Mouse (Mus musculus): Measurements from ENCODE around the gene Fbxw8. TPM values are rescaled to one million over a fixed set of nuclear protein-coding genes. Genes with fewer than 3 reads are reported as not detected.
A peak's percentile ranks its signal among the peaks of the same experiment; 100 is the strongest.

Gene Fbxw8
- polyA plus RNA-seq, 1 experiment from 2014 or later, result 18.1 TPM

GRCm38 (mm10) chr5:118058858-118059257, 96.4 kb downstream of the Fbxw8 start:
- no peaks in the 10 kb centered on the region for H3K36me3 ChIP-seq
- H3K27ac ChIP-seq, result peak overlapping the region; percentile 87
- no peak overlapping the region for H3K4me2 ChIP-seq
- no peaks in the 10 kb centered on the region for H3K27me3 ChIP-seq
- peaks cover 35% of the 10 kb centered on the region for H3K4me1 ChIP-seq (replicated peaks)
- no peaks in the 10 kb centered on the region for H3K9me3 ChIP-seq (replicated peaks)
- no peak for ATAC-seq (replicated peaks; ENCODE audit: insufficient number of reproducible peaks, insufficient read depth, low FRiP score, low read depth)
- WGBS, result 68% methylated on average over 10 of the region's 10 CpGs
- H3K9ac ChIP-seq, result no peak overlapping the region
- H3K4me3 ChIP-seq, result no peak overlapping the region

- Histone ChIP-seq H3K9ac (no peak overlapping the region), H3K36me3 (no peaks in the 10 kb centered on the region), H3K9me3 (replicated peaks) (no peaks in the 10 kb centered on the region), H3K27me3 (no peaks in the 10 kb centered on the region), H3K4me1 (replicated peaks) (peaks cover 35% of the 10 kb centered on the region), H3K4me3 (no peak overlapping the region), H3K4me2 (peak overlapping the region; percentile 3; the same call in 1 of the 2 replicates), H3K27ac (peak overlapping the region; percentile 87)
- WGBS, result 29% methylated on average over 8 of the region's 8 CpGs
- peak; percentile 86 for ATAC-seq (replicated peaks; ENCODE audit: insufficient number of reproducible peaks, insufficient read depth, low FRiP score, low read depth)
Measured at GRCm38 (mm10) chr5:118057508-118058111, 97.7 kb downstream of the Fbxw8 start.

GRCm38 (mm10) chr5:118053205-118053604, 102.1 kb downstream of the Fbxw8 start:
- no peak for ATAC-seq (replicated peaks; ENCODE audit: insufficient number of reproducible peaks, insufficient read depth, low FRiP score, low read depth)
- H3K27me3 ChIP-seq, result no peaks in the 10 kb centered on the region

GRCm38 (mm10) chr5:118051981-118052662, 103.1 kb downstream of the Fbxw8 start:
- Histone ChIP-seq H3K9me3 (replicated peaks) (no peaks in the 10 kb centered on the region), H3K4me3 (no peak overlapping the region), H3K27me3 (no peaks in the 10 kb centered on the region), H3K4me2 (no peak overlapping the region), H3K9ac (no peak overlapping the region), H3K4me1 (replicated peaks) (peaks cover 16% of the 10 kb centered on the region), H3K27ac (no peak overlapping the region), H3K36me3 (no peaks in the 10 kb centered on the region)
- WGBS, result 65% methylated on average over 8 of the region's 8 CpGs
- no peak for ATAC-seq (replicated peaks; ENCODE audit: insufficient number of reproducible peaks, insufficient read depth, low FRiP score, low read depth)

More at GRCm38 (mm10) chr5:118053205-118053604, 102.1 kb downstream of the Fbxw8 start:
- no peaks in the 10 kb centered on the region for H3K36me3 ChIP-seq
- no peak overlapping the region for H3K4me3 ChIP-seq
- H3K4me1 ChIP-seq (replicated peaks), result peaks cover 26% of the 10 kb centered on the region
- H3K9me3 ChIP-seq (replicated peaks), result no peaks in the 10 kb centered on the region
- H3K4me2 ChIP-seq, result no peak overlapping the region
- H3K27ac ChIP-seq, result no peak overlapping the region
- H3K9ac ChIP-seq, result no peak overlapping the region
- 86% methylated on average over 2 of the region's 2 CpGs for WGBS

- H3K27ac ChIP-seq, result no peak overlapping the region
- no peaks in the 10 kb centered on the region for H3K9me3 ChIP-seq (replicated peaks)
- WGBS, result 67% methylated on average over 4 of the region's 4 CpGs
- H3K36me3 ChIP-seq, result no peaks in the 10 kb centered on the region
- no peak overlapping the region for H3K4me3 ChIP-seq
- H3K4me2 ChIP-seq, result no peak overlapping the region
- no peak for ATAC-seq (replicated peaks; ENCODE audit: insufficient number of reproducible peaks, insufficient read depth, low FRiP score, low read depth)
- no peaks in the 10 kb centered on the region for H3K27me3 ChIP-seq
- H3K9ac ChIP-seq, result no peak overlapping the region
- peaks cover 12% of the 10 kb centered on the region for H3K4me1 ChIP-seq (replicated peaks)
Measured at GRCm38 (mm10) chr5:118050743-118051142, 104.5 kb downstream of the Fbxw8 start.

- Histone ChIP-seq H3K27me3 (no peaks in the 10 kb centered on the region), H3K9ac (no peak overlapping the region), H3K36me3 (no peaks in the 10 kb centered on the region), H3K4me3 (no peak overlapping the region), H3K4me2 (no peak overlapping the region), H3K27ac (no peak overlapping the region), H3K9me3 (replicated peaks) (no peaks in the 10 kb centered on the region), H3K4me1 (replicated peaks) (peaks cover 6% of the 10 kb centered on the region)
- WGBS, result 61% methylated on average over 5 of the region's 5 CpGs
- ATAC-seq (replicated peaks; ENCODE audit: insufficient number of reproducible peaks, insufficient read depth, low FRiP score, low read depth), result no peak
Measured at GRCm38 (mm10) chr5:118048928-118049327, 106.3 kb downstream of the Fbxw8 start.

- H3K9ac ChIP-seq, result no peak overlapping the region
- no peaks in the 10 kb centered on the region for H3K27me3 ChIP-seq
- no peak overlapping the region for H3K4me2 ChIP-seq
- H3K36me3 ChIP-seq, result no peaks in the 10 kb centered on the region
- H3K4me1 ChIP-seq (replicated peaks), result peaks cover 6% of the 10 kb centered on the region
- no peak overlapping the region for H3K4me3 ChIP-seq
- ATAC-seq (replicated peaks; ENCODE audit: insufficient number of reproducible peaks, insufficient read depth, low FRiP score, low read depth), result no peak
- 76% methylated on average over 4 of the region's 4 CpGs for WGBS
- H3K27ac ChIP-seq, result no peak overlapping the region
- H3K9me3 ChIP-seq (replicated peaks), result no peaks in the 10 kb centered on the region
Measured at GRCm38 (mm10) chr5:118048412-118048811, 106.9 kb downstream of the Fbxw8 start.

- H3K4me3 ChIP-seq, result no peak overlapping the region
- no peaks in the 10 kb centered on the region for H3K27me3 ChIP-seq
- H3K9ac ChIP-seq, result no peak overlapping the region
- no peaks in the 10 kb centered on the region for H3K36me3 ChIP-seq
- no peak for ATAC-seq (replicated peaks; ENCODE audit: insufficient number of reproducible peaks, insufficient read depth, low FRiP score, low read depth)
- no peak overlapping the region for H3K27ac ChIP-seq
- H3K4me2 ChIP-seq, result no peak overlapping the region
- 87% methylated on average over 14 of the region's 14 CpGs for WGBS
- H3K4me1 ChIP-seq (replicated peaks), result peaks cover 4% of the 10 kb centered on the region
- no peaks in the 10 kb centered on the region for H3K9me3 ChIP-seq (replicated peaks)
Measured at GRCm38 (mm10) chr5:118047091-118047757, 108.0 kb downstream of the Fbxw8 start.

- Histone ChIP-seq H3K4me1 (replicated peaks) (no peaks in the 10 kb centered on the region), H3K27me3 (no peaks in the 10 kb centered on the region), H3K4me3 (no peak overlapping the region), H3K27ac (no peak overlapping the region), H3K36me3 (no peaks in the 10 kb centered on the region), H3K9ac (no peak overlapping the region), H3K9me3 (replicated peaks) (no peaks in the 10 kb centered on the region), H3K4me2 (no peak overlapping the region)
- 87% methylated on average over 9 of the region's 9 CpGs for WGBS
- ATAC-seq (replicated peaks; ENCODE audit: insufficient number of reproducible peaks, insufficient read depth, low FRiP score, low read depth), result no peak
Measured at GRCm38 (mm10) chr5:118045385-118045784, 109.9 kb downstream of the Fbxw8 start.

- no peak for ATAC-seq (replicated peaks; ENCODE audit: insufficient number of reproducible peaks, insufficient read depth, low FRiP score, low read depth)
- Histone ChIP-seq H3K27ac (no peak overlapping the region), H3K36me3 (no peaks in the 10 kb centered on the region), H3K9ac (no peak overlapping the region), H3K4me3 (no peak overlapping the region), H3K4me2 (no peak overlapping the region), H3K27me3 (no peaks in the 10 kb centered on the region), H3K4me1 (replicated peaks) (no peaks in the 10 kb centered on the region), H3K9me3 (replicated peaks) (no peaks in the 10 kb centered on the region)
- 82% methylated on average over 6 of the region's 6 CpGs for WGBS
Measured at GRCm38 (mm10) chr5:118044907-118045306, 110.4 kb downstream of the Fbxw8 start.

- Histone ChIP-seq H3K4me2 (no peak overlapping the region), H3K4me1 (replicated peaks) (no peaks in the 10 kb centered on the region), H3K9me3 (replicated peaks) (no peaks in the 10 kb centered on the region), H3K27me3 (no peaks in the 10 kb centered on the region), H3K27ac (no peak overlapping the region), H3K9ac (no peak overlapping the region), H3K36me3 (no peaks in the 10 kb centered on the region), H3K4me3 (no peak overlapping the region)
- ATAC-seq (replicated peaks; ENCODE audit: insufficient number of reproducible peaks, insufficient read depth, low FRiP score, low read depth), result no peak
- WGBS, result 88% methylated on average over 4 of the region's 4 CpGs
Measured at GRCm38 (mm10) chr5:118043761-118044160, 111.5 kb downstream of the Fbxw8 start.
